Mouse (Mus musculus) ovary, postnatal 36 days (tissue): Measurements from ENCODE around the gene Ctdsp1.

Experiments
- DNase-seq: peaks from one replicate; pipeline ENCODE4 v3.0.0; 2022; ENCODE audit warnings: low spot score, mixed read lengths

The Ctdsp1 gene

GRCm38 (mm10) chr1:74390924-74391748, at the start of gene Ctdsp1:
Gene Ctdsp1 (plus strand): TSS chr1:74391509.
- peak; percentile 98 for DNase-seq

- DNase-seq = no peak
These were observed 49.4 kb upstream of the Ctdsp1 start for GRCm38 (mm10) chr1:74341898-74342297.

GRCm38 (mm10) chr1:74342308-74342707, 49.0 kb upstream of the Ctdsp1 start:
- no peak for DNase-seq

- no peak for DNase-seq
These were observed 48.1 kb upstream of the Ctdsp1 start for GRCm38 (mm10) chr1:74343161-74343560.

- no peak for DNase-seq
These were observed 47.0 kb upstream of the Ctdsp1 start for GRCm38 (mm10) chr1:74344163-74344916.

- DNase-seq = no peak
These were observed 40.0 kb upstream of the Ctdsp1 start for GRCm38 (mm10) chr1:74351185-74351769.

- DNase-seq = no peak
These were observed 38.7 kb upstream of the Ctdsp1 start for GRCm38 (mm10) chr1:74352532-74353096.

- DNase-seq = no peak
These were observed 37.7 kb upstream of the Ctdsp1 start for GRCm38 (mm10) chr1:74353453-74354229.

- DNase-seq = no peak
These were observed 33.8 kb upstream of the Ctdsp1 start for GRCm38 (mm10) chr1:74357531-74357930.

- no peak for DNase-seq
These were observed 31.3 kb upstream of the Ctdsp1 start for GRCm38 (mm10) chr1:74359952-74360517.

- peak; percentile 51 for DNase-seq
These were observed 29.5 kb upstream of the Ctdsp1 start, which contains the start of gene Catip for GRCm38 (mm10) chr1:74361812-74362211. Gene Catip (plus strand): TSS chr1:74362108.

- no peak for DNase-seq
These were observed 28.7 kb upstream of the Ctdsp1 start for GRCm38 (mm10) chr1:74362325-74363229.

- DNase-seq = no peak
These were observed 27.9 kb upstream of the Ctdsp1 start for GRCm38 (mm10) chr1:74363437-74363836.

- no peak for DNase-seq
These were observed 27.0 kb upstream of the Ctdsp1 start for GRCm38 (mm10) chr1:74364270-74364669.

GRCm38 (mm10) chr1:74367886-74368645, 23.2 kb upstream of the Ctdsp1 start:
- DNase-seq = peak; percentile 68

GRCm38 (mm10) chr1:74370040-74370439, 21.3 kb upstream of the Ctdsp1 start:
- DNase-seq = no peak

- DNase-seq = no peak
These were observed 17.9 kb upstream of the Ctdsp1 start for GRCm38 (mm10) chr1:74373372-74373771.

GRCm38 (mm10) chr1:74374980-74375379, 16.3 kb upstream of the Ctdsp1 start, which contains the start of gene Slc11a1:
Gene Slc11a1 (plus strand): TSS chr1:74375195.
- DNase-seq = no peak

- no peak for DNase-seq
These were observed 15.7 kb upstream of the Ctdsp1 start for GRCm38 (mm10) chr1:74375561-74375960.
